ENCODE assay signal across 30 mouse cellular contexts in genomic region chr4:114929155-114929554, GRCm38 (mm10). TPM values are rescaled to one million over a fixed set of nuclear protein-coding genes. Genes with fewer than 3 reads are reported as not detected.
DNase-seq lines count a peak whose midpoint lies in the region; ATAC-seq lines count a peak whose summit lies in the region.
"Had no signal": no experiment of that assay in that cellular context is flagged by ENCODE, and none has a peak within 500 bp of the region (broad histone marks: within the 10 kb centered on the region; RNA-seq: fewer than 3 reads in every experiment).

No protein-coding gene starts in this region.

- H3K4me1 ChIP-seq in forebrain, embryonic 11.5 days (replicated peaks; ENCODE audit: control insufficient read depth, insufficient read depth, low read length) = 0 out of 2 replicates have a peak, but pooled peaks cover 4% of the 10 kb centered on the region
- peaks cover 11% of the 10 kb centered on the region for H3K4me1 ChIP-seq in forebrain, embryonic 13.5 days
- H3K4me1 ChIP-seq in neural tube, embryonic 11.5 days (ENCODE audit: control insufficient read depth, insufficient read depth, low read length) = no peaks in the 10 kb centered on the region
- peaks cover 34% of the 10 kb centered on the region for H3K4me1 ChIP-seq in limb, embryonic 10.5 days

- no peaks in the 10 kb centered on the region for H3K9me3 ChIP-seq in forebrain, embryonic 11.5 days (ENCODE audit: control insufficient read depth, low read length)
- no peaks in the 10 kb centered on the region for H3K9me3 ChIP-seq in forebrain, embryonic 13.5 days (replicated peaks)
- no peaks in the 10 kb centered on the region for H3K9me3 ChIP-seq in neural tube, embryonic 11.5 days (ENCODE audit: control insufficient read depth, low read length)
- no peaks in the 10 kb centered on the region for H3K9me3 ChIP-seq in limb, embryonic 10.5 days (replicated peaks)
- H3K9me3 ChIP-seq: embryonic facial prominence, embryonic 12.5 days; heart, embryonic 13.5 days; limb, embryonic 13.5 days; lung, embryonic 15.5 days; midbrain, embryonic 12.5 days had no signal

- no peak for DNase-seq in forebrain, embryonic 11.5 days (ENCODE audit: low spot score)
- DNase-seq in neural tube, embryonic 11.5 days (ENCODE audit: low spot score) = peak; percentile 14
- no peak for DNase-seq in neural tube, embryonic 10.5 days (ENCODE audit: extremely low spot score, low spot score)
- peak; percentile 38 for DNase-seq in embryo, embryonic 9.5 days (ENCODE audit: extremely low spot score)
- no peak for DNase-seq in limb, embryonic 10.5 days (ENCODE audit: low spot score)
- DNase-seq in thymus, postnatal 36 days = no peak
- DNase-seq: adrenal gland, postnatal 14 days; cerebellum, adult 11-12 months; cerebellum, postnatal 10 days; heart, postnatal 10 days; kidney, adult 9 months; kidney, postnatal 10 days; layer of hippocampus, adult 9-11 months; right cerebral cortex, postnatal 14 days had no signal

- H3K9ac ChIP-seq in forebrain, embryonic 11.5 days (ENCODE audit: low read length) = no peak overlapping the region
- no peak overlapping the region for H3K9ac ChIP-seq in forebrain, embryonic 13.5 days
- H3K9ac ChIP-seq in neural tube, embryonic 11.5 days (ENCODE audit: low read length) = no peak overlapping the region
- H3K9ac ChIP-seq: embryonic facial prominence, embryonic 12.5 days; heart, embryonic 13.5 days; limb, embryonic 13.5 days; lung, embryonic 15.5 days; midbrain, embryonic 12.5 days had no signal

- 0 out of 2 replicates have a peak, but pooled peaks have one; percentile 13 for ATAC-seq in forebrain, embryonic 11.5 days (replicated peaks; ENCODE audit: low FRiP score)
- ATAC-seq in forebrain, embryonic 13.5 days = no peak; the same call in 1 of the 2 replicates
- ATAC-seq in neural tube, embryonic 11.5 days (ENCODE audit: insufficient read depth, low FRiP score, low TSS enrichment) = no peak
- ATAC-seq: intestine, postnatal 0 days; Patski had no signal

- peaks cover 45% of the 10 kb centered on the region for H3K27me3 ChIP-seq in forebrain, embryonic 11.5 days (ENCODE audit: control insufficient read depth, insufficient read depth, low read length)
- peaks cover 71% of the 10 kb centered on the region for H3K27me3 ChIP-seq in forebrain, embryonic 13.5 days
- peaks cover 41% of the 10 kb centered on the region for H3K27me3 ChIP-seq in neural tube, embryonic 11.5 days (ENCODE audit: control insufficient read depth, insufficient read depth, low read length)
- peaks cover 97% of the 10 kb centered on the region for H3K27me3 ChIP-seq in limb, embryonic 10.5 days (ENCODE audit: low read depth, poor library complexity, severe bottlenecking)

- H3K27ac ChIP-seq in forebrain, embryonic 11.5 days (ENCODE audit: low read depth, low read length) = no peak overlapping the region
- no peak overlapping the region for H3K27ac ChIP-seq in forebrain, embryonic 13.5 days
- H3K27ac ChIP-seq in neural tube, embryonic 11.5 days (ENCODE audit: low read depth, low read length) = no peak overlapping the region
- peak overlapping the region; percentile 9; the same call in 1 of the 2 replicates for H3K27ac ChIP-seq in limb, embryonic 10.5 days
- H3K27ac ChIP-seq: embryonic facial prominence, embryonic 12.5 days; heart, embryonic 13.5 days; left cerebral cortex, adult 2 months; limb, embryonic 13.5 days; lung, embryonic 15.5 days; midbrain, embryonic 12.5 days had no signal

- 10% methylated on average over 15 of the region's 15 CpGs for WGBS in forebrain, embryonic 11.5 days
- 5% methylated on average over 15 of the region's 15 CpGs for WGBS in forebrain, embryonic 13.5 days
- 26% methylated on average over 15 of the region's 15 CpGs for WGBS in neural tube, embryonic 11.5 days
- 25% methylated on average over 15 of the region's 15 CpGs for WGBS in limb, embryonic 10.5 days

- H3K4me3 ChIP-seq in forebrain, embryonic 11.5 days (ENCODE audit: low read depth, low read length) = no peak overlapping the region
- H3K4me3 ChIP-seq in forebrain, embryonic 13.5 days = no peak overlapping the region
- H3K4me3 ChIP-seq in neural tube, embryonic 11.5 days (ENCODE audit: low read depth, low read length) = no peak overlapping the region
- no peak overlapping the region for H3K4me3 ChIP-seq in limb, embryonic 10.5 days
- H3K4me3 ChIP-seq: embryonic facial prominence, embryonic 12.5 days; heart, embryonic 13.5 days; left cerebral cortex, adult 2 months; limb, embryonic 13.5 days; lung, embryonic 15.5 days; midbrain, embryonic 12.5 days had no signal

- H3K36me3 ChIP-seq in forebrain, embryonic 11.5 days (ENCODE audit: control insufficient read depth, insufficient read depth, low read length) = no peaks in the 10 kb centered on the region
- no peaks in the 10 kb centered on the region for H3K36me3 ChIP-seq in forebrain, embryonic 13.5 days (ENCODE audit: poor library complexity, severe bottlenecking)
- H3K36me3 ChIP-seq in neural tube, embryonic 11.5 days (ENCODE audit: control insufficient read depth, insufficient read depth, low read length) = no peaks in the 10 kb centered on the region
- H3K36me3 ChIP-seq in limb, embryonic 10.5 days = no peaks in the 10 kb centered on the region
- H3K36me3 ChIP-seq: embryonic facial prominence, embryonic 12.5 days; heart, embryonic 13.5 days; limb, embryonic 13.5 days; lung, embryonic 15.5 days; midbrain, embryonic 12.5 days had no signal

- no peak overlapping the region for H3K4me2 ChIP-seq in forebrain, embryonic 11.5 days (ENCODE audit: low read depth, low read length, severe bottlenecking)
- no peak overlapping the region for H3K4me2 ChIP-seq in forebrain, embryonic 13.5 days
- no peak overlapping the region for H3K4me2 ChIP-seq in neural tube, embryonic 11.5 days (ENCODE audit: low read depth)
- H3K4me2 ChIP-seq: embryonic facial prominence, embryonic 12.5 days; heart, embryonic 13.5 days; limb, embryonic 13.5 days; liver, embryonic 11.5 days; lung, embryonic 15.5 days; midbrain, embryonic 12.5 days had no signal

RNA-seq across cellular contexts. Expression of gene Foxe3, which starts 3.3 kb away (rescaled TPM):
- polyA plus RNA-seq in forebrain, embryonic 11.5 days (2014; fragmentation: Nextera tagmentation; extraction: Ambion mirVana) = 0.29 and 0.32 TPM in 2 replicates
- not detected in 2 replicates for polyA plus RNA-seq in forebrain, embryonic 13.5 days (2015; fragmentation: Nextera tagmentation; extraction: Ambion mirVana)
- polyA plus RNA-seq in neural tube, embryonic 11.5 days (2014; fragmentation: Nextera tagmentation; extraction: Ambion mirVana) = not detected in 2 replicates
- polyA plus RNA-seq in limb, embryonic 10.5 days (2016; fragmentation: Nextera tagmentation; extraction: Ambion mirVana) = not detected in 2 replicates
- polyA plus RNA-seq: gonadal fat pad, adult 2 months; heart, embryonic 13.5 days; intestine, postnatal 0 days; large intestine, adult 2 months; limb, embryonic 13.5 days; liver, embryonic 11.5 days; liver, embryonic 16.5 days; lung, embryonic 15.5 days; Patski; small intestine, adult 2 months; stomach, embryonic 14.5 days; thymus, postnatal 0 days had no signal

RNA-seq across cellular contexts. Expression of gene Foxd2, which starts 20.5 kb away (rescaled TPM):
- polyA plus RNA-seq in forebrain, embryonic 11.5 days (2014; fragmentation: Nextera tagmentation; extraction: Ambion mirVana) = 1.1 and 1.6 TPM in 2 replicates
- 0.22 and 0.30 TPM in 2 replicates for polyA plus RNA-seq in forebrain, embryonic 13.5 days (2015; fragmentation: Nextera tagmentation; extraction: Ambion mirVana)
- polyA plus RNA-seq in neural tube, embryonic 11.5 days (2014; fragmentation: Nextera tagmentation; extraction: Ambion mirVana) = 0.53 and 1.2 TPM in 2 replicates
- polyA plus RNA-seq in limb, embryonic 10.5 days (2016; fragmentation: Nextera tagmentation; extraction: Ambion mirVana) = 0.81 and 1.1 TPM in 2 replicates
- polyA plus RNA-seq: liver, embryonic 16.5 days; stomach, embryonic 14.5 days had no signal

RNA-seq across cellular contexts. Expression of gene Cmpk1, which starts 57.9 kb away (rescaled TPM):
- 115 and 128 TPM in 2 replicates for polyA plus RNA-seq in forebrain, embryonic 11.5 days (2014; fragmentation: Nextera tagmentation; extraction: Ambion mirVana)
- polyA plus RNA-seq in forebrain, embryonic 13.5 days (2015; fragmentation: Nextera tagmentation; extraction: Ambion mirVana) = 119 and 133 TPM in 2 replicates
- polyA plus RNA-seq in neural tube, embryonic 11.5 days (2014; fragmentation: Nextera tagmentation; extraction: Ambion mirVana) = 141 and 150 TPM in 2 replicates
- polyA plus RNA-seq in limb, embryonic 10.5 days (2016; fragmentation: Nextera tagmentation; extraction: Ambion mirVana) = 61.3 and 69.6 TPM in 2 replicates

Comparison
In these comparisons a context has a peak if more than half of its experiments do, and no peak if none do; other contexts are left out.
1. DNase-seq: peak in neural tube, embryonic 11.5 days (single experiment) and embryo, embryonic 9.5 days (single experiment); none in forebrain, embryonic 11.5 days (single experiment), neural tube, embryonic 10.5 days (single experiment), limb, embryonic 10.5 days (single experiment) and thymus, postnatal 36 days (0 of 2).